Mouse (Mus musculus) C2C12 (cell line): ENCODE measurements around the gene Zdhhc22.

Experiments used
- CTCF ChIP-seq: IDR thresholded peaks from one replicate; pipeline ENCODE4 v1.5.1; 2011; ENCODE audit not compliant: control insufficient read depth, insufficient read depth, insufficient read length
- MAX ChIP-seq: IDR thresholded peaks from one replicate; pipeline ENCODE4 v1.6.1; 2011; ENCODE audit warnings: mild to moderate bottlenecking, control low read depth
- MYOD1 ChIP-seq: IDR thresholded peaks from one replicate; pipeline ENCODE4 v1.6.1; 2011; ENCODE audit warnings: low read depth; ENCODE audit not compliant: control insufficient read depth, insufficient read length

- TF ChIP-seq CTCF (no peak), MYOD1 (no peak), MAX (no peak)
Measured at GRCm38 (mm10) chr12:87031163-87031763, 41.0 kb upstream of the Zdhhc22 start.
